Mouse (Mus musculus) large intestine, adult 2 months (tissue): ENCODE results near the gene Edem3. TPM values are rescaled to one million over a fixed set of nuclear protein-coding genes. Genes with fewer than 3 reads are reported as not detected.

Source experiments
- DNase-seq: peaks from one replicate; pipeline ENCODE4 v3.0.0-alpha.2; 2012; ENCODE audit warnings: low read depth, low spot score
- WGBS: fragments of 180-500 bp; shearing (Covaris S2); methylation state at CpG from one replicate; pipeline ENCODE4 v1.1.7; 2018; 5-methylcytosine and 5-hydroxymethylcytosine counted together
- polyA plus RNA-seq: library from polyadenylated mRNA; depleted of rRNA; stranded (reverse); fragments of >200 nt; gene quantifications from 2 replicates; pipeline ENCODE4 v1.2.3, GENCODE M21; 2012; rRNA removed

Gene Edem3
- polyA plus RNA-seq: 4.3 and 11.0 TPM in 2 replicates

GRCm38 (mm10) chr1:151754881-151755659 is at the start of gene Edem3:
TSS of gene Edem3 (plus strand) at chr1:151755371.
- WGBS: under 1% methylated on average over 62 of the region's 64 CpGs
- DNase-seq: peak; percentile 97

- 46% methylated on average over 11 of the region's 11 CpGs for WGBS
- no peak for DNase-seq
These were observed 49.3 kb upstream of the Edem3 start for GRCm38 (mm10) chr1:151705723-151706396.

GRCm38 (mm10) chr1:151706397-151706752 is 48.8 kb upstream of the Edem3 start:
- DNase-seq: no peak
- 82% methylated on average over 3 of the region's 3 CpGs for WGBS

GRCm38 (mm10) chr1:151708966-151709733 is 46.0 kb upstream of the Edem3 start:
- WGBS: 14% methylated on average over 13 of the region's 13 CpGs
- DNase-seq: no peak

- DNase-seq: no peak
- WGBS: 37% methylated on average over 2 of the region's 2 CpGs
These were observed 45.5 kb upstream of the Edem3 start for GRCm38 (mm10) chr1:151709734-151710022.

- WGBS: 50% methylated on average over 5 of the region's 5 CpGs
- no peak for DNase-seq
These were observed 44.6 kb upstream of the Edem3 start for GRCm38 (mm10) chr1:151710424-151711055.

- no peak for DNase-seq
- 82% methylated on average over 7 of the region's 7 CpGs for WGBS
These were observed 44.1 kb upstream of the Edem3 start for GRCm38 (mm10) chr1:151711062-151711461.

- 79% methylated on average over 5 of the region's 5 CpGs for WGBS
- DNase-seq: no peak
These were observed 42.5 kb upstream of the Edem3 start for GRCm38 (mm10) chr1:151712664-151713063.

- DNase-seq: no peak
These were observed 41.5 kb upstream of the Edem3 start for GRCm38 (mm10) chr1:151713622-151714021.

GRCm38 (mm10) chr1:151716024-151716710 is 39.0 kb upstream of the Edem3 start:
- DNase-seq: no peak
- 88% methylated on average over 11 of the region's 11 CpGs for WGBS

- no peak for DNase-seq
- 91% methylated on average over 5 of the region's 5 CpGs for WGBS
These were observed 37.5 kb upstream of the Edem3 start for GRCm38 (mm10) chr1:151717624-151718023.

- 83% methylated on average over 8 of the region's 8 CpGs for WGBS
- no peak for DNase-seq
These were observed 36.6 kb upstream of the Edem3 start for GRCm38 (mm10) chr1:151718575-151718974.

GRCm38 (mm10) chr1:151719911-151720310 is 35.3 kb upstream of the Edem3 start:
- WGBS: 68% methylated on average over 5 of the region's 5 CpGs
- no peak for DNase-seq

- 67% methylated on average over 2 of the region's 2 CpGs for WGBS
- DNase-seq: no peak
These were observed 34.6 kb upstream of the Edem3 start for GRCm38 (mm10) chr1:151720566-151720965.

- 66% methylated on average over 10 of the region's 10 CpGs for WGBS
These were observed 33.7 kb upstream of the Edem3 start for GRCm38 (mm10) chr1:151721357-151721983.

GRCm38 (mm10) chr1:151723771-151724170 is 31.4 kb upstream of the Edem3 start:
- WGBS: 66% methylated on average over 4 of the region's 4 CpGs
- no peak for DNase-seq

More at GRCm38 (mm10) chr1:151721357-151721983, 33.7 kb upstream of the Edem3 start:
- DNase-seq: no peak

- 80% methylated on average over 2 of the region's 2 CpGs for WGBS
- DNase-seq: no peak
These were observed 29.6 kb upstream of the Edem3 start for GRCm38 (mm10) chr1:151725590-151725989.

- no peak for DNase-seq
- 91% methylated on average over 6 of the region's 6 CpGs for WGBS
These were observed 28.8 kb upstream of the Edem3 start for GRCm38 (mm10) chr1:151726358-151726757.

GRCm38 (mm10) chr1:151728141-151728540 is 27.0 kb upstream of the Edem3 start:
- no peak for DNase-seq

More at GRCm38 (mm10) chr1:151728141-151728540, 27.0 kb upstream of the Edem3 start:
- 87% methylated on average over 4 of the region's 4 CpGs for WGBS
